In the genomic region with DNA sequence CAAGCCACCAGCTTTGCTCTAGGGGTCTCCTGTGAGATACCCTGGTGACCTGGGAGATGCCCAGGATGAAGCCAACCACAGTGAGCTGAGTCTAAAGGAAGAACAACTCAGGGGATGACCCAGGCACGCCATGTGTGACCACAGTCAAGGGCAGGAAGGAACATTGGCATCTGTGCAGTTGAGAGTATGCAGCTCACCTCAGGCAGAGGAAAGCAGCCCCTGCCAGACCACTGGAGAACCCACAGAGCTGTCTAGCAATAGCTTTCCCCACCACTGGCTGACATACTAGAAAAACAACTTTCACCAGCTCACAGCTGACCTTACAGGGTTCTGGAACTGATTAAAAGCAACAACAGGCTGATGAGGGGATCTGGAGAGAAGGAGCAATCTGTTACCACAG, we compare ENCODE assay signal across 22 mouse cellular contexts. TPM values are rescaled to one million over a fixed set of nuclear protein-coding genes. Genes with fewer than 3 reads are reported as not detected.
A peak's percentile ranks its signal among the peaks of the same experiment; 100 is the strongest.
DNase-seq lines count a peak whose midpoint lies in the region; ATAC-seq lines count a peak whose summit lies in the region.
"Had no signal": no experiment of that assay in that cellular context is flagged by ENCODE, and none has a peak within 500 bp of the region (broad histone marks: within the 10 kb centered on the region; RNA-seq: fewer than 3 reads in every experiment).

No protein-coding gene starts in this region.

- peak; percentile 48 for ATAC-seq in common myeloid progenitor, adult 5-6 weeks (replicated peaks; ENCODE audit: low read depth, poor library complexity, severe bottlenecking)
- peak; percentile 17; the same call in 1 of the 2 replicates for ATAC-seq in megakaryocyte progenitor cell, adult 5-6 weeks (replicated peaks; ENCODE audit: poor library complexity)
- ATAC-seq: activated CD4-positive, CD25-positive, alpha-beta regulatory T cell, adult 4 months; CD4-positive, CD25-positive, alpha-beta regulatory T cell, adult 4 months; forebrain, embryonic 15.5 days; hindbrain, postnatal 0 days; intestine, postnatal 0 days had no signal

- DNase-seq in 3T3-L1 (ENCODE audit: low read depth, low spot score) (peak; percentile 7), A20 (ENCODE audit: low read depth, low spot score) (peak; percentile 37), liver (no peak)
- DNase-seq in kidney, postnatal 14 days: no peak
- no peak for DNase-seq in thymus, postnatal 14 days
- DNase-seq: adrenal gland, adult 8-10 months; adrenal gland, postnatal 25 days; B cell, adult 2 months; cerebellum, adult 11-12 months; cerebellum, adult 8-10 months; cerebellum, postnatal 10 days; cerebellum, postnatal 36 days; gastrocnemius, postnatal 25 days; heart, postnatal 10 days; heart, postnatal 36 days had no signal

RNA-seq across cellular contexts. Expression of a gene that starts 22.6 kb away (rescaled TPM):
- total RNA-seq in common myeloid progenitor, adult 5-6 weeks (2017): 41.2 and 46.7 TPM in 2 replicates
- 0.73 and 3.1 TPM in 2 replicates for total RNA-seq in megakaryocyte progenitor cell, adult 5-6 weeks (2015)
- total RNA-seq in megakaryocyte progenitor cell, adult 5-6 weeks (2017): 7.9 and 13.0 TPM in 2 replicates

Comparison
In these comparisons a context has a peak if more than half of its experiments do, and no peak if none do; other contexts are left out.
1. DNase-seq: peak in 3T3-L1 (single experiment) and A20 (single experiment); none in kidney, postnatal 14 days (single experiment), thymus, postnatal 14 days (single experiment) and liver (single experiment).